Mouse (Mus musculus): ENCODE measurements around the gene Pip5k1c. TPM values are rescaled to one million over a fixed set of nuclear protein-coding genes. Genes with fewer than 3 reads are reported as not detected.
A peak's percentile ranks its signal among the peaks of the same experiment; 100 is the strongest.

The Pip5k1c gene
- polyA plus RNA-seq, 1 experiment, result 212 TPM

DNA sequence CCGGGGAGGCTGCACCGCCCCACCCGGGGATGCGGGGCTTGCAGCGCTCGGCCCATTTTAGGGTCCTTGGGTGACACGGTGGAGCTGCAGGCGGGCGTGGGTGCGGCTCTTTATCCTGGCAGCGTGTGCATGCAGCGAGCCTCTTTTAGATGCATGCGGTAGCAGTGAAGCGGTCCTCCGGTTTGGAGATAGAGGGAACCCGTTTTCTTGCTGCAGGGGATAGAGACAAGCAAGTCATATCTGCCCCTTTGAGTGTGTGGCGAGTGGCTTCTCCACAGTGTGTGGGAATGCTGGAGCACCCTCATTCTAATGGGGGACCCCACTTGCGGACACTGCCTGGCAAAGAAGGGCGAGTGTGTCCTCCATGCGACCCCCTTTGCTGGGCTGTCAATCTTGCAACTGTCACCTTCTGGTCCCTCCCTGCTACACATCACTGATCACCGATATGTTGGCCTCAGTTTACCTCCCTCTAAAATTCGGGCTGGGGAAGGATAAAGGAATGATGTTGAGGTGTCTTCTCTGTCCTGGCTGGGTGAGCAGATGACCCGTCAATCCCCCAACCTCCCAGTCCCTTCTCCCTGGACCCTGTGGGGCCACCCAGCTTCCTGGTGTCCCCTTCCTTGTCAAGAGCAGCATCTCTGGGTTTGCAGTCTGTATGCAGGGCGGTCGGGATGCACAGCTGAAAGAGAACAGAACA is 719 bp downstream of the Pip5k1c start:
- no peaks in the 10 kb centered on the region for H3K36me3 ChIP-seq (ENCODE audit: control insufficient read depth, insufficient read depth, low read length)
- H3K4me3 ChIP-seq (ENCODE audit: control insufficient read depth, insufficient read depth, low read length), result peak overlapping the region; percentile 78
- no peak for DNase-seq
- WGBS, result 1% methylated on average over 25 of the region's 25 CpGs
- H3K27me3 ChIP-seq (ENCODE audit: control insufficient read depth, insufficient read depth, low read length), result no peaks in the 10 kb centered on the region
- peaks cover 75% of the 10 kb centered on the region for H3K4me1 ChIP-seq (replicated peaks; ENCODE audit: control insufficient read depth, insufficient read depth, low read length)
- peak overlapping the region; percentile 24 for H3K27ac ChIP-seq (ENCODE audit: control insufficient read depth, insufficient read depth, low read length)
- no peak for TF ChIP-seq CTCF (IDR thresholded peaks at IDR 0.05; ENCODE audit: borderline replicate concordance, control insufficient read depth, extremely low read depth, insufficient read depth, low read length, poor library complexity)
- TF ChIP-seq POLR2A (IDR thresholded peaks at IDR 0.05; ENCODE audit: control insufficient read depth, extremely low read depth, insufficient read depth, low read length, poor library complexity), result no peak

DNA sequence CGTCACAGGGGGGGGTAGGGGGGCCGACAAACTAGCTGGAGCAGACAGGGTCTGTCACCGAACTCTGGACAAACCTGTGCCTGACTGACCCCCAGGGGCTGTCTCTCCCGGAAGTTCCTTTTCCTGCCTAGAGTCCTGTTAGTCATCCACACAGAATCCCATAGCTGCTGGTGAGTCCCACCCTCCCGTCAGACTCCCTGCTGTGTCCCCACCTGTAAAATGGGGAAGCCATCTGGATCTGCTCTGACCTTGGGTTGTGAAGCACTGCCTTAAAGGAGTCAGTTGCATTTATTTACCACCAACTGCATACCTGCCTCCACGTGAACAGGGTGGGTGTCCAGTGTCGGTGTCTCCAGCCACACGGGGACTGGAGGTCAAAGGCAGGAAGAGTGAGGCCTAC is 1.7 kb downstream of the Pip5k1c start:
- TF ChIP-seq CTCF (IDR thresholded peaks at IDR 0.05; ENCODE audit: borderline replicate concordance, control insufficient read depth, extremely low read depth, insufficient read depth, low read length, poor library complexity), result no peak
- no peak for TF ChIP-seq POLR2A (IDR thresholded peaks at IDR 0.05; ENCODE audit: control insufficient read depth, extremely low read depth, insufficient read depth, low read length, poor library complexity)
- WGBS, result 46% methylated on average over 8 of the region's 8 CpGs
- peaks cover 83% of the 10 kb centered on the region for H3K4me1 ChIP-seq (replicated peaks; ENCODE audit: control insufficient read depth, insufficient read depth, low read length)
- H3K27ac ChIP-seq (ENCODE audit: control insufficient read depth, insufficient read depth, low read length), result no peak overlapping the region
- H3K27me3 ChIP-seq (ENCODE audit: control insufficient read depth, insufficient read depth, low read length), result no peaks in the 10 kb centered on the region
- H3K36me3 ChIP-seq (ENCODE audit: control insufficient read depth, insufficient read depth, low read length), result no peaks in the 10 kb centered on the region
- peak overlapping the region; percentile 78 for H3K4me3 ChIP-seq (ENCODE audit: control insufficient read depth, insufficient read depth, low read length)
- DNase-seq, result no peak

DNA sequence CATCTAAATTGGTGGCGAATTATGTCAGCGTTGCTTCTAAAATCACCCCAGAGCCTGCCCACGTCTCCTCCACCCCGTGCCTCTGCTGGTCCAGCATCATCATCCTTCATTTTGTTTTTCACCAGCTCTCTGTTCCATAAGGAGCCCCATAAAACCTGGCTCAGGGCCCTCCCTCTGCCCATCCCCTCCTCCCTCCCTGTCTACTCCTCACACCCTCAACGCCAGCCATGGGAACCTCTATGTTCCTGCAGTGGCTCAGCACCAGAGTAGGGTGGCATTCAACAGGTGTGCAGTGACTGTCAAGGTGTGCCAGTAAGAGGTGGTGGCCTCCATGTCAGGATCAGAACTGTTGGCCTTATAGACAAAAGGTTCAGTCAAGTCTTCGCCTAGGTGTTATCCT is 2.4 kb downstream of the Pip5k1c start:
- Histone ChIP-seq H3K36me3 (ENCODE audit: control insufficient read depth, insufficient read depth, low read length) (no peaks in the 10 kb centered on the region), H3K4me1 (replicated peaks; ENCODE audit: control insufficient read depth, insufficient read depth, low read length) (peaks cover 85% of the 10 kb centered on the region), H3K4me3 (ENCODE audit: control insufficient read depth, insufficient read depth, low read length) (no peak overlapping the region), H3K27ac (ENCODE audit: control insufficient read depth, insufficient read depth, low read length) (no peak overlapping the region), H3K27me3 (ENCODE audit: control insufficient read depth, insufficient read depth, low read length) (no peaks in the 10 kb centered on the region)
- 90% methylated on average over 6 of the region's 6 CpGs for WGBS
- TF ChIP-seq POLR2A (IDR thresholded peaks at IDR 0.05; ENCODE audit: control insufficient read depth, extremely low read depth, insufficient read depth, low read length, poor library complexity) (no peak), CTCF (IDR thresholded peaks at IDR 0.05; ENCODE audit: borderline replicate concordance, control insufficient read depth, extremely low read depth, insufficient read depth, low read length, poor library complexity) (no peak)
- DNase-seq, result no peak

DNA sequence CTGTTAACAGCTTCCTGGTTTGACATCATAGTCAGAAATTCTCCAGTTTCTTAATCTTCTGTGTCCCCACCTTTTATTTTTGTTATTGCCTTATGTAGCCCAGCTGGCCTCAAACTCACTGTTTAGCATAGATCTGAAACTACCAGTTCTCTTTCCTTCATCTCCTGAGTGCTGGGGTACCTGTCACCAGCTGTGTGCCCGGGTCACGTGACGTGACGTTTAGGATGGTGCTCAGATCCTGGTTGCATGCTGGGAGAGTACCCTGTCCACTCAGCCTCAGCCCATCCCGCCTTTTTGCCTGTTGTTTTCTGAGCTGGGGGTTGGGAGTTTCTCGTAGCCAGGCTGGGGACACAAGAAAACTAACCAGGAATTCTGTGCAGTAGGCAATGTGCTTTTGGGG is 4.5 kb downstream of the Pip5k1c start:
- Histone ChIP-seq H3K36me3 (ENCODE audit: control insufficient read depth, insufficient read depth, low read length) (no peaks in the 10 kb centered on the region), H3K27me3 (ENCODE audit: control insufficient read depth, insufficient read depth, low read length) (no peaks in the 10 kb centered on the region), H3K27ac (ENCODE audit: control insufficient read depth, insufficient read depth, low read length) (peak overlapping the region; percentile 93), H3K4me1 (replicated peaks; ENCODE audit: control insufficient read depth, insufficient read depth, low read length) (peaks cover 86% of the 10 kb centered on the region), H3K4me3 (ENCODE audit: control insufficient read depth, insufficient read depth, low read length) (peak overlapping the region; percentile 24)
- DNase-seq, result peak; percentile 76
- TF ChIP-seq POLR2A (IDR thresholded peaks at IDR 0.05; ENCODE audit: control insufficient read depth, extremely low read depth, insufficient read depth, low read length, poor library complexity) (no peak), CTCF (IDR thresholded peaks at IDR 0.05; ENCODE audit: borderline replicate concordance, control insufficient read depth, extremely low read depth, insufficient read depth, low read length, poor library complexity) (no peak)
- 25% methylated on average over 6 of the region's 6 CpGs for WGBS

DNA sequence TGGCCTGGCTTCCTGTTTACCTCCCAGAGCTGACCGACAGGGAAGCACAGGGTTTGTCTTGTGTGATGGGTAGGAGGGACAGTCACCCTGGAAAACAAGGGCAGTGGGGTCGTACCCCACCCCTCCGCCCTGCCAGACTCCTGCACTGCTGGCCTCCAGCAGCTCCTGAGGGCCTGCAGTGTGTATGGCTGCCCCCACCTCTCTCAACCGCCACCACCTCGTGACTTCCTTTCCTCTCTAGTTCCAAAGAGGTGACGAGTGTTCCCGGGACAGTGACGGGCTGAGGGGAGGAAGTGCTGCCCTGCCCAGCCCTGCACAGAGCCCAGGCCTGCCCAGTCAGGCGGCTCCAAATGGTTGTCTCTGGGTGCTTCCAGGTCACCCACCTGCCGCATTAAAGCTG is 5.1 kb downstream of the Pip5k1c start:
- peaks cover 90% of the 10 kb centered on the region for H3K4me1 ChIP-seq (replicated peaks; ENCODE audit: control insufficient read depth, insufficient read depth, low read length)
- H3K27me3 ChIP-seq (ENCODE audit: control insufficient read depth, insufficient read depth, low read length), result no peaks in the 10 kb centered on the region
- peak overlapping the region; percentile 24 for H3K4me3 ChIP-seq (ENCODE audit: control insufficient read depth, insufficient read depth, low read length)
- H3K36me3 ChIP-seq (ENCODE audit: control insufficient read depth, insufficient read depth, low read length), result no peaks in the 10 kb centered on the region
- peak overlapping the region; percentile 93 for H3K27ac ChIP-seq (ENCODE audit: control insufficient read depth, insufficient read depth, low read length)
- DNase-seq, result peak; percentile 81
- no peak; the same call in 1 of the 2 replicates for TF ChIP-seq POLR2A (IDR thresholded peaks at IDR 0.05; ENCODE audit: control insufficient read depth, extremely low read depth, insufficient read depth, low read length, poor library complexity)
- no peak for TF ChIP-seq CTCF (IDR thresholded peaks at IDR 0.05; ENCODE audit: borderline replicate concordance, control insufficient read depth, extremely low read depth, insufficient read depth, low read length, poor library complexity)
- 6% methylated on average over 10 of the region's 10 CpGs for WGBS

DNA sequence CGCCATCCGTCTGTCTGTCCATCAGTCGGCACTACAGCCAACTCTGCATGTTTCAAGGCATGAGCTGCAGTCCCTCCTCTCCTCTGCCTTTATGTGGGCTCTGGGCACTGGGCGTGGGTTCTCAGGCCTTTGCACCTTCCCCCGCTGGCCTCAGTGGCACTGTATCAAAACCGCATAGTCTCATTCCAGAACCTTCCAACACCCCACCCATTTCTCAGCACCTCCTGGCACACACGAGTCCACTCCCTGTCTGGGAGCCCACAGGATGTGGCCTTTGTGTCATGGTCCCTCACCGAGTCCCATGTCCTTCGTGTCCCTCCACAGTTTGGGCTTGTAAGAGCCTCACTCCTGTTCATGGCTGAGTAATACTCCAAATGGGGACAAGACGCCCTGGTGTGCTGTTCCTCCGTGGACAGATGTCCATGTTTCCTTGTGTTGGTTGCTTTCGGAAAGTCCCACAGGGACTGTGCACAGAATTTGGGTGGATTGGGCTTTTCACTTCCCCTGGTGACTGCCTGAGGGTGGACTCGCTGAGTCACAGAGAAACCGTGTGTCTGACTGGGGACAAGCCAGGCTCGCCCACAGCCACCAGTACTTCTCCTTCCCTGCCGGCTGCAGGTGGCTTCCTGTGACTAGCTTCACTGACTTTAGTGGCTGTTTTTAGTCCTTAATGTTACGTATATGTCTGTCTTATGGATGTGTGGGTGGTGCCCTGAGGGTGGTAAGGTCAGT is 5.8 kb downstream of the Pip5k1c start:
- TF ChIP-seq POLR2A (IDR thresholded peaks at IDR 0.05; ENCODE audit: control insufficient read depth, extremely low read depth, insufficient read depth, low read length, poor library complexity) (no peak), CTCF (IDR thresholded peaks at IDR 0.05; ENCODE audit: borderline replicate concordance, control insufficient read depth, extremely low read depth, insufficient read depth, low read length, poor library complexity) (no peak)
- H3K4me1 ChIP-seq (replicated peaks; ENCODE audit: control insufficient read depth, insufficient read depth, low read length), result peaks cover 97% of the 10 kb centered on the region
- no peaks in the 10 kb centered on the region for H3K27me3 ChIP-seq (ENCODE audit: control insufficient read depth, insufficient read depth, low read length)
- peak; percentile 64 for DNase-seq
- H3K4me3 ChIP-seq (ENCODE audit: control insufficient read depth, insufficient read depth, low read length), result peak overlapping the region; percentile 0; the same call in 1 of the 2 replicates
- H3K27ac ChIP-seq (ENCODE audit: control insufficient read depth, insufficient read depth, low read length), result peak overlapping the region; percentile 93
- 23% methylated on average over 17 of the region's 17 CpGs for WGBS
- no peaks in the 10 kb centered on the region for H3K36me3 ChIP-seq (ENCODE audit: control insufficient read depth, insufficient read depth, low read length)
